Mouse (Mus musculus) kidney, postnatal 36 days (tissue): ENCODE results near the gene C1qtnf4.

Experiments used
- DNase-seq, 2 experiments: peaks; one replicate each; pipeline ENCODE4 v3.0.0; 2021 to 2022; ENCODE audit warnings: mixed read lengths in 2 of 2

The C1qtnf4 gene

GRCm38 (mm10) chr2:90885218-90886041 is at the start of gene C1qtnf4:
Gene C1qtnf4, plus strand, starts transcription at chr2:90885860.
- peak; percentile 4 to 46 for DNase-seq

GRCm38 (mm10) chr2:90838621-90839020 is 47.0 kb upstream of the C1qtnf4 start:
- no peak for DNase-seq

- no peak for DNase-seq
These were observed 42.0 kb upstream of the C1qtnf4 start for GRCm38 (mm10) chr2:90843666-90844065.

DNA sequence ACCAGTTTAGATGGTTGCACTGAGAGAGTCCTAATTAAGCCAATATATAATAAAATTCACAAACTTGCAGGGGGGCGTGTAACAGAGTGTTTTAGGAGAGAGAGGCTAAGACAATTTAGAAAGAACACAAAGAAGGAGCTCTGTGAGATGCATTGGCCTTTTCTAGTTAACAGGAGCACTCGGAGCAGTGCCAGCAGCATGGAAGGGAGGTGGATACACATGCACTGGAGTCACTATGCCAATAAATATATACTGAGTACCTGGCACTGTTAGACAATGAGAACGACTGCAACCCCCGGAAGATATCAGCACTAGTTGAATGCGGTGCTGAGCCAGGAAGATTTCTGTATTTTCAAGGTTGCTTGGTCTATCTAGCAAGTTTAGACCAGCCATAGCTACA is 41.4 kb upstream of the C1qtnf4 start:
- DNase-seq, result no peak

GRCm38 (mm10) chr2:90845234-90845633 is 40.4 kb upstream of the C1qtnf4 start:
- peak in 1 of 2 experiments; percentile 9 for DNase-seq

GRCm38 (mm10) chr2:90846171-90846570 is 39.5 kb upstream of the C1qtnf4 start:
- DNase-seq, result peak; percentile 40 to 49

DNA sequence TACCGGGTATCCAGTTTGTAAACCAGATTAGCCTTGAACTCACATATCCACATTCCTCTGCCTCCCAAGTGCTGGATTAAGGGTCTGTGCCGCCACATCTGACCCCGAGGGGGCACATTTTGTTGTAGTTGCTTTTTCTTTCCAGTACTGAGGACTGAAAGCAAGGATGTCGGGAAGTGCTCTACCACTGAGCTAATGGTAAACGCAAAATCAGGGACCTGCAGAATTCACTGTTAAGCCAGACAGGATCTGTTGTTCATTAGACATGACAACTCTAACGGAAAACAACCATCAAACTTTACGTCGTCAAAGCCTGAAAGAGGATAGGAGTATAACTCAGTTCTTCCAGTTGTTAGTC is 39.1 kb upstream of the C1qtnf4 start:
- no peak for DNase-seq

- DNase-seq, result peak; percentile 98 to 99
These were observed 38.5 kb upstream of the C1qtnf4 start, which contains the start of gene Mtch2 for GRCm38 (mm10) chr2:90846955-90847680. Gene Mtch2, plus strand, starts transcription at chr2:90847155.

DNA sequence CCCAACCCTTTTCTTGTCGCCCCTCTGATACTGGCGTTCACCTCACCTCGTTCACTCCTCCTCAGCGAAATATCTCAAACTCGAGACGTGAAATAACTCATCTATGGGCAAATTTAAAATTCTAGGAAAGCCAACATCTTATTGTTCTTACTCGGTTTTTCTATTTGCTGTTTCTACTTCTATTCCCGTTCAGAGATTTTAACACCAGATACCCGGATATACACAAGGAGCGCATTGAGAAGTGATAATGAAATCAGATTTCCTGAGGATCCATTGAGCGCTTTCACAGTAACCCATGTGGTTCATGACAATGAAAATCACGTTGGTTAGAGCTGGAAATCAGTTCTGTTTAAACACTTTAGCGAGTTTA is 38.0 kb upstream of the C1qtnf4 start:
- DNase-seq, result no peak

GRCm38 (mm10) chr2:90848331-90848730 is 37.3 kb upstream of the C1qtnf4 start:
- DNase-seq, result no peak

DNA sequence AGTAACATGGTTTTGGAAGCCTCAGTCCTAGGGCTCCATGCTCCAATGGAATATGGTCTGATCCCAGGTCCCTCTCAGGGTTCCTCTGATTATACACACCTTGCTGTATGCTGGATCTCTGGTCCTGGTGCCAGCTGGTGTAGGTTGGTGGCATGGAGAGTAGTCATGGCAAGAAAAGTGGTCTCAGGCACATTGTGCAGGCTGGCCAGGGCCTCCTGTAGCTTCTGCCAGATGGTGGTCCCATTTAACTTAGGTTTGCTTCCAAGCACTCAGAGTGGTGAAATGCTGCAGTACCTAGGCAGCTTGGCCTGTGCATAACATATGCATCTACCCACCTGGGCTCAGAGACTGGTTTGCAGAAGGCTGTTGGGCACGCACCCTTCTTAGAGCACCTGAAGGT is 35.3 kb upstream of the C1qtnf4 start:
- DNase-seq, result no peak

- no peak for DNase-seq
These were observed 24.2 kb upstream of the C1qtnf4 start for GRCm38 (mm10) chr2:90861486-90861885.

DNA sequence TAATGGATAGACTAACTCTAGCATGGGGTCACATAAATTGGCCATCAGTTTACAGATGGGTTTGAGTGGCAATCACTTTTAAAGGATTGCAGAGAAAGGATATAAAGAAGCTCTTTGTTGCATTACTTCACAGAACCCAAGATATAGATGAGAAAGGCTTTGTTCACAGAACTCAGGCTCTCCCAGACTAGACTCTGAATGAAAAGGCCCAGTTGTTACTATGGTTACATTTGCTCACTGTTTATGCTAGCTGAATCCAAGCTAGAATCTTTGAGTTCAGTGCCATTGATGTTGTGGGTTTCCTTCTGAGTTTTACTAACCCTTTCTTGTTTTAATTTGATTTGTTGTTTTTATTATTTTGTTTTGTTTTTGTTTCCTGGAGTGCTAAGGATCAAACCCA is 21.5 kb upstream of the C1qtnf4 start:
- no peak for DNase-seq

GRCm38 (mm10) chr2:90866524-90866923 is 19.1 kb upstream of the C1qtnf4 start:
- DNase-seq, result peak; percentile 82 to 93

DNA sequence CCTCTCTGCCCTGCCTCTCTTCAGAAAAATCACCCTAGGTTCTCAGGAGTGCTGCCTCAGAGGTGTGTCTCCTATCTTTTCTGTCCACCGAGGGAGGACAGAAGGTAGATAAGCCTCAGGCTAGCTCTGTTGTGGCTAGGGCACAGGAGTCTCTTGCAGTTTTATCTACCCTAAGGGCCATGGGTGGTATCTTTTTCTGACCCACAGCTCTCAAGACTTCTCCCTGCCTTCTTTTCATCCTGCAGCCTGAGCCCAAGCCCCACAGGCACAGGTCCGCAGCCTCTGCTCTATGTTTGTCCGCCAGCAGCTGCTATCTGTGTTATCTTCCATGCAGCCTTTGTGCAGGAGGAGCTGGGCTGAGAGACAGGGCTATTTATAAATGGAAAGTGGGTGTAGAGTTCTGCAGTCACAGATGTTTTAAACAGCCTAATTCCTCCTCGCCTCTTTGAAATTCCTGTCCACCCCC is 15.5 kb upstream of the C1qtnf4 start:
- no peak for DNase-seq

- no peak for DNase-seq
These were observed 14.3 kb upstream of the C1qtnf4 start for GRCm38 (mm10) chr2:90871180-90871961.

DNA sequence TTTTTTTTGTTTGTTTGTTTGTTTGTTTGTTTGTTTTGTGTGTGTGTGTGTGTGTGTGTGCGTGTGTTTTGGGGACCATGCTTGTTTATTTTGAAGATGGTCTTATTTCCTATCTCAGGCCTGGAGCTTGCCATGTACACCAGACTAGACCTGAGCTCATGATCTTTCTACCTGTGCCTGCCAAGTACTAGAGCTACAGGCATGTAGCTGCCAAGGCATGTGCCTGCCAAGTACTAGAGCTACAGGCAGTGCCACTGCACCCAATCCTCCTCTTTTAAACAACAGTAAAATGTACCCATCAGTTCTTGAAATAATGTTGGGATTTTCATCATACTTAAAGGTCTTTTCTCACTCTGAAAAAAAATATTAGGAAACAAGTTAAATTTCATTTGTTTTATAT is 11.6 kb upstream of the C1qtnf4 start:
- DNase-seq, result no peak

- no peak for DNase-seq
These were observed 10.4 kb upstream of the C1qtnf4 start for GRCm38 (mm10) chr2:90875239-90875638.

GRCm38 (mm10) chr2:90877584-90878259 is 7.9 kb upstream of the C1qtnf4 start:
- no peak for DNase-seq

GRCm38 (mm10) chr2:90879419-90879818 is 6.2 kb upstream of the C1qtnf4 start:
- no peak for DNase-seq

DNA sequence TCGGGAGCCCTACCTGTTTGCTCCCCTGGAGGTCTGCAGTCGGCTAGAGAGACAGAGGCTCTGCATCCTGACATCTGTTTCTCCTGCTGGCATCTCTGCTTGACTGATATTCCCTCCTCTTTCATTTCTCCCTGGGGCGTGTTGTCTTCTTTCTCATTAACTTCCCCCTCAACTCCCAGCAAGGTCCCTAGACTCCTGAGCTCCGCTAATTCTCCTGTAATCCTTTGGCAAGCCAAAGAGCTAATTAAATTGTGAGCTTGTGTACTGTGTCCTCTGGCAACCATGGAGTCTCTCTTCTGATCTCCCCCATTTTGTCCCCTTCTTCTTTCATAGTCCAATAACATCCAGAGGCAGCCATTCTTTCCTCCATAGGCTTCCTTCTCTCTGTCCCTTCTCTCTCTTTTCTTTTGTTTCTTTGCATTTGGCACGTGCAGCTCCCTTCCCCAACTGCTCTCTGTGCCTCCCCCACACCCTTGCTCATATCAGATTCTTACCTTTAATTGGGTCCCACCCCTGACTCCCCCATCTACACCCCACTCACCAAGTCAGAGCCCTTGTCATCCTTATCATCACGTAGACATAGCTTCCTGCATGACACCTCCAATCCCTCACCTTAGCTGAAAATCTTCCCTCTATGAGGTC is 5.4 kb upstream of the C1qtnf4 start:
- DNase-seq, result no peak

DNA sequence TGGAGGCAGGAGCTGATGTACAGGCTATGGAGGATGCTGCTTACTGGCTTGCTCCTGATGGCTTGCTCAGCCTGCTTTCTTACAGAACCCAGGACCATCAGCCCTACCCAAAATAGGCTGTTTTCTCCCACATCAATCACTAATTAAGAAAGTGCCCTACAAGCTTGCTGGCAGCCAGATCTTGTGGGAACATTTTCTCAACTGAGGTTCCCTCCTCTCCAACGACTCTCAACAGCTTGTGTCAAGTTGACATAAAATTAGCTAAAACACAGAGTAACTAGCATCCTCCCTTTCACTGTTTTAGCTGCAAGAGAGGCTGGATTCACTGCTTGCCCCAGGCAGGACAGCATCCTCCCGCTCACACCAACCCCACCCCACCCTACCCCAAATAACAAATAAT is 3.8 kb upstream of the C1qtnf4 start:
- DNase-seq, result no peak
